Mouse (Mus musculus): ENCODE results near the gene Parp11. TPM values are rescaled to one million over a fixed set of nuclear protein-coding genes. Genes with fewer than 3 reads are reported as not detected.
"Not testable (repeated sequence)": the region's sequence is repeated elsewhere in the genome, so short reads cannot be mapped to it uniquely, and the experiment has no call there.

Parp11 gene
- polyA plus RNA-seq, 1 experiment from 2014 or later = 39.0 TPM

- 93% methylated on average over 8 of the region's 8 CpGs for WGBS
- Histone ChIP-seq H3K27me3 (ENCODE audit: low read depth, poor library complexity, severe bottlenecking) (no peaks in the 10 kb centered on the region; the same call in 1 of the 2 replicates), H3K9me3 (replicated peaks) (no peaks in the 10 kb centered on the region), H3K4me3 (no peak overlapping the region), H3K27ac (replicated peaks) (no peak overlapping the region), H3K4me1 (no peaks in the 10 kb centered on the region), H3K36me3 (peaks cover 67% of the 10 kb centered on the region)
- no peak for DNase-seq (ENCODE audit: low spot score)
These were observed 27.3 kb downstream of the Parp11 start for GRCm38 (mm10) chr6:127473961-127474360.

GRCm38 (mm10) chr6:127475231-127475630 lies 28.6 kb downstream of the Parp11 start:
- H3K27ac ChIP-seq (replicated peaks) = no peak overlapping the region
- 35% methylated on average over 3 of the region's 3 CpGs for WGBS
- no peaks in the 10 kb centered on the region; the same call in 1 of the 2 replicates for H3K27me3 ChIP-seq (ENCODE audit: low read depth, poor library complexity, severe bottlenecking)
- H3K36me3 ChIP-seq = peaks cover 66% of the 10 kb centered on the region
- no peaks in the 10 kb centered on the region for H3K4me1 ChIP-seq
- no peak for DNase-seq (ENCODE audit: low spot score)
- no peak overlapping the region for H3K4me3 ChIP-seq
- H3K9me3 ChIP-seq (replicated peaks) = no peaks in the 10 kb centered on the region; the same call in 1 of the 2 replicates

GRCm38 (mm10) chr6:127491046-127491445 lies 44.4 kb downstream of the Parp11 start:
- no peaks in the 10 kb centered on the region for H3K27me3 ChIP-seq (ENCODE audit: low read depth, poor library complexity, severe bottlenecking)
- WGBS = 93% methylated on average over 6 of the region's 6 CpGs

GRCm38 (mm10) chr6:127492561-127492960 lies 45.9 kb downstream of the Parp11 start:
- Histone ChIP-seq H3K27me3 (ENCODE audit: low read depth, poor library complexity, severe bottlenecking) (no peaks in the 10 kb centered on the region), H3K27ac (replicated peaks) (no peak overlapping the region), H3K4me1 (peaks cover 26% of the 10 kb centered on the region), H3K4me3 (no peak overlapping the region), H3K9me3 (replicated peaks) (no peaks in the 10 kb centered on the region), H3K36me3 (peaks cover 32% of the 10 kb centered on the region)
- WGBS = 75% methylated on average over 4 of the region's 4 CpGs
- DNase-seq (ENCODE audit: low spot score) = no peak

More at GRCm38 (mm10) chr6:127491046-127491445, 44.4 kb downstream of the Parp11 start:
- Histone ChIP-seq H3K4me1 (peaks cover 23% of the 10 kb centered on the region), H3K36me3 (peaks cover 41% of the 10 kb centered on the region), H3K9me3 (replicated peaks) (peaks cover 2% of the 10 kb centered on the region), H3K4me3 (no peak overlapping the region), H3K27ac (replicated peaks) (no peak overlapping the region)
- DNase-seq (ENCODE audit: low spot score) = no peak

- Histone ChIP-seq H3K4me1 (peaks cover 26% of the 10 kb centered on the region), H3K36me3 (peaks cover 35% of the 10 kb centered on the region), H3K27ac (replicated peaks) (no peak overlapping the region), H3K4me3 (no peak overlapping the region), H3K27me3 (ENCODE audit: low read depth, poor library complexity, severe bottlenecking) (no peaks in the 10 kb centered on the region), H3K9me3 (replicated peaks) (no peaks in the 10 kb centered on the region)
- WGBS = 81% methylated on average over 13 of the region's 13 CpGs
- DNase-seq (ENCODE audit: low spot score) = no peak
These were observed 47.1 kb downstream of the Parp11 start for GRCm38 (mm10) chr6:127493750-127494149.

- H3K4me3 ChIP-seq = no peak overlapping the region
- H3K27ac ChIP-seq (replicated peaks) = no peak overlapping the region
- 94% methylated on average over 9 of the region's 9 CpGs for WGBS
- H3K9me3 ChIP-seq (replicated peaks) = no peaks in the 10 kb centered on the region
- peaks cover 35% of the 10 kb centered on the region for H3K36me3 ChIP-seq
- H3K4me1 ChIP-seq = peaks cover 26% of the 10 kb centered on the region
- no peaks in the 10 kb centered on the region for H3K27me3 ChIP-seq (ENCODE audit: low read depth, poor library complexity, severe bottlenecking)
- DNase-seq (ENCODE audit: low spot score) = no peak
These were observed 47.7 kb downstream of the Parp11 start for GRCm38 (mm10) chr6:127494357-127494756.

- H3K36me3 ChIP-seq = peaks cover 28% of the 10 kb centered on the region
- H3K27ac ChIP-seq (replicated peaks) = peak overlapping the region; percentile 49; the same call in 1 of the 2 replicates
- no peaks in the 10 kb centered on the region for H3K9me3 ChIP-seq (replicated peaks)
- no peaks in the 10 kb centered on the region for H3K27me3 ChIP-seq (ENCODE audit: low read depth, poor library complexity, severe bottlenecking)
- WGBS = 95% methylated on average over 2 of the region's 2 CpGs
- no peak overlapping the region for H3K4me3 ChIP-seq
- DNase-seq (ENCODE audit: low spot score) = no peak
- peaks cover 32% of the 10 kb centered on the region for H3K4me1 ChIP-seq
These were observed 48.6 kb downstream of the Parp11 start for GRCm38 (mm10) chr6:127495251-127495650.

GRCm38 (mm10) chr6:127495876-127496275 lies 49.2 kb downstream of the Parp11 start:
- Histone ChIP-seq H3K4me1 (peaks cover 32% of the 10 kb centered on the region), H3K36me3 (peaks cover 22% of the 10 kb centered on the region), H3K9me3 (replicated peaks) (no peaks in the 10 kb centered on the region), H3K4me3 (no peak overlapping the region), H3K27me3 (ENCODE audit: low read depth, poor library complexity, severe bottlenecking) (no peaks in the 10 kb centered on the region), H3K27ac (replicated peaks) (0 out of 2 replicates have a peak overlapping the region, but pooled peaks have one; percentile 49)
- 13% methylated on average over 6 of the region's 6 CpGs for WGBS
- no peak for DNase-seq (ENCODE audit: low spot score)

- Histone ChIP-seq H3K27ac (replicated peaks) (no peak overlapping the region), H3K4me1 (peaks cover 32% of the 10 kb centered on the region), H3K36me3 (peaks cover 10% of the 10 kb centered on the region), H3K27me3 (ENCODE audit: low read depth, poor library complexity, severe bottlenecking) (no peaks in the 10 kb centered on the region), H3K9me3 (replicated peaks) (no peaks in the 10 kb centered on the region), H3K4me3 (no peak overlapping the region)
- DNase-seq (ENCODE audit: low spot score) = no peak
- 84% methylated on average over 18 of the region's 18 CpGs for WGBS
These were observed 50.4 kb downstream of the Parp11 start for GRCm38 (mm10) chr6:127496841-127497656.

GRCm38 (mm10) chr6:127500119-127500518 lies 53.5 kb downstream of the Parp11 start:
- Histone ChIP-seq H3K36me3 (peaks cover 2% of the 10 kb centered on the region; the same call in 1 of the 2 replicates), H3K9me3 (replicated peaks) (no peaks in the 10 kb centered on the region), H3K27ac (replicated peaks) (no peak overlapping the region), H3K4me1 (peaks cover 18% of the 10 kb centered on the region), H3K27me3 (ENCODE audit: low read depth, poor library complexity, severe bottlenecking) (no peaks in the 10 kb centered on the region), H3K4me3 (no peak overlapping the region)
- DNase-seq (ENCODE audit: low spot score) = no peak
- 71% methylated on average over 9 of the region's 9 CpGs for WGBS

GRCm38 (mm10) chr6:127500806-127501205 lies 54.2 kb downstream of the Parp11 start:
- Histone ChIP-seq H3K27ac (replicated peaks) (no peak overlapping the region), H3K27me3 (ENCODE audit: low read depth, poor library complexity, severe bottlenecking) (no peaks in the 10 kb centered on the region), H3K9me3 (replicated peaks) (no peaks in the 10 kb centered on the region), H3K4me3 (no peak overlapping the region), H3K36me3 (peaks cover 2% of the 10 kb centered on the region; the same call in 1 of the 2 replicates), H3K4me1 (peaks cover 12% of the 10 kb centered on the region)
- 88% methylated on average over 3 of the region's 3 CpGs for WGBS
- DNase-seq (ENCODE audit: low spot score) = no peak

- peak; percentile 30 for DNase-seq (ENCODE audit: low spot score)
- no peak overlapping the region for H3K4me3 ChIP-seq
- H3K27me3 ChIP-seq (ENCODE audit: low read depth, poor library complexity, severe bottlenecking) = no peaks in the 10 kb centered on the region
- peaks cover 2% of the 10 kb centered on the region; the same call in 1 of the 2 replicates for H3K36me3 ChIP-seq
- WGBS = 70% methylated on average over 3 of the region's 3 CpGs
- no peak overlapping the region for H3K27ac ChIP-seq (replicated peaks)
- H3K4me1 ChIP-seq = 0 out of 2 replicates have a peak, but pooled peaks cover 8% of the 10 kb centered on the region
- no peaks in the 10 kb centered on the region for H3K9me3 ChIP-seq (replicated peaks)
These were observed 55.9 kb downstream of the Parp11 start for GRCm38 (mm10) chr6:127502530-127502929.

- 87% methylated on average over 8 of the region's 12 CpGs for WGBS
- H3K4me1 ChIP-seq; H3K9me3 ChIP-seq (replicated peaks); H3K36me3 ChIP-seq; H3K27me3 ChIP-seq (ENCODE audit: low read depth, poor library complexity, severe bottlenecking); H3K4me3 ChIP-seq; H3K27ac ChIP-seq (replicated peaks); DNase-seq (ENCODE audit: low spot score): not testable (repeated sequence)
These were observed 67.1 kb downstream of the Parp11 start for GRCm38 (mm10) chr6:127513776-127514175.

Data from midbrain, embryonic 10.5 days (tissue).